Mouse (Mus musculus) liver, postnatal 0 days (tissue): ENCODE measurements around the gene Pimreg.

Experiments used
- CTCF ChIP-seq: sonication (generic); IDR thresholded peaks from 2 replicates; pipeline ENCODE4 v1.5.1; 2016; ENCODE audit warnings: antibody characterized with exemption, low read depth
- EP300 ChIP-seq: IDR thresholded peaks from 2 replicates; pipeline ENCODE4 v1.6.1; 2016; ENCODE audit warnings: antibody characterized with exemption, low read depth, mild to moderate bottlenecking

DNA sequence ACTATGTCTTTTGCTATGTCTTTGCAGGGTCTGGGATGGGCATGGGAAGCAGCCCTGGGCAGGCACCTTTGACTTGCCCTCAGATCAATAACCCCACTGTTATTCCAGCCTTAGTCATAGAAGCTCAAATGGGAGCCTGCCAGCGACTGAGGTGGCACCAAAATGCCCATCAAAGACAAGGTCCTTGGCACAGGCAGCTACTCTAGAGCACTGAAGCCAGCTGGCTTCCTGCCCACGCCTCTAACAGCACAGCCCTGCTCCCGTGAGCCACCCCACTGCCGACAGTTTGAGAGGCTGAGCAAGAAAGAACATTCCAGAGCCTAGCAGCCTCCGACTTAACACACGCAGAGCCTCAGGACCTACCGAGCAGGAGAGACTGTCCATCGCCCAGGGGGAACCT is 23.3 kb downstream of the Pimreg start:
- TF ChIP-seq CTCF (no peak), EP300 (no peak)
